Mouse (Mus musculus) stomach, postnatal 0 days (tissue): Measurements from ENCODE around the gene Rala.

Experiments
- CTCF ChIP-seq: IDR thresholded peaks from 2 replicates; pipeline ENCODE4 v1.5.1; 2016; ENCODE audit warnings: antibody characterized with exemption, low read depth, mild to moderate bottlenecking, moderate library complexity
- EP300 ChIP-seq: optimal IDR thresholded peaks from 2 replicates; pipeline ENCODE3; 2016; ENCODE audit warnings: antibody characterized with exemption

DNA sequence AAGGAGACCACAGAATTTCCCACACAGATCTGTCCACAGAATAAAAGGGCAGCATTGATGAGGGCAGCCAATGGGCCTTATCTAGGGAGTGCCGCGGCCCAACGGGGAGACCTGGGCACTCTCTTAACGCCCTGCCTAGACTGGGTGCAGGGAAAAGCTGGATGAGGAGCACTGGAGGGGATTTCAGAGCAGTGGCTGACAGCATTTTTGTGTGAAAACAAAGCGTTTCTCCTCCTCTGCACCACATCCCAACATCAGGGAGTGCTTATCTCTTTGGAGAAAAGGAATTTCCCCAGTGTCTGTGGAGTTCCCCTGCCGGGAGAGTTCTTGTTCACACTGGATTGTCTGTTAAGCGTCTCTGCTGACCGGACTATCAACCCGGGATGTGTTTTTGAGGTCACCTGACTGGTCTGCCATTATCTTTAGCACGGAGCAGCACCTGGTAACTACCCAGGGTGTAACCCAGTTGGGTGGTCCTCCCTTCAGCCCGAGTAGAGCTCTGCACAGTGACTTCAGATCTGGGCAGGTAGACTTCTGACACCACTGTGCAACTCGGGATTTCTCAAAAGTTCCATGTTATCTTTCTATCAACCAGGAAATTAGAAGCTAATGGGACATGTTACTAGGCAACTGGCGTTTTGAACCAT, 88.4 kb downstream of the Rala start:
- TF ChIP-seq CTCF: no peak
- no peak for TF ChIP-seq EP300
